ENCODE assay signal across 26 mouse cellular contexts in the genomic region with DNA sequence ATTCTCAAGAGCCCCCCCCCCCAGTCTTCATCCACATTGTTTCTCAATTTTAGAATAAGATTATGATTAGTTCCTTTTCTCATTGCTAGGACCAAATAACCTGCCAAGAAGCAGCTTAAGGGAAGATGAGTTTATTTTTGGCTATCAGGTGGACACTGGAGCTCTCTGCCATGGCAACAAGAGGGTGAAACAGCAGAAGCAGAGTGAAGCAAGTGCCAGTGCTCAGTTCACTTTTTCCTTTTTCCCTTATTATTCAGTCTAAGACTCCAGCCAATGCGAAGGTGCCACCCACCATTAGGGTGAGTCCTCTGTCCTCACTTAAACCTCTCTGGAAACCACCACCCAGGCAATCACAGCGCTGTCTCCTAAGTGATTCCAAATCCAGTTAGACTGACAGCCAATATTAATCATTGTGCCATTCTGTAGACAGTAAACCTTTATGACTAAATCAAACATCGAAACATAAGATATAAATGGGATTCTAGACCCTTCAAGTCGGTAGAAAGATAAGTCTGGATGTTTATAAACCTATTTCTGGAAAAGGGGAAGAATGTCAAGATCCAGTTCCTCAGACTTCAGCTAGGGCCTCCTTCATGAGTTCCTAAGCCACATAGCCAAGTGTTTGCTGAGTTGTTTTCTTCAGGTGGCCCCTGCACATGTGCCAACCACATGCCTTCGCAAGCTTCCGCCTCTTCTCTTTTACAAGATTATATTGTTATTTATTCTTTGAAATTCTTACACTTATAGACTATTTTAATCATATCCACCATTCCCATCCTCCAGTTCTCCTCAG. TPM values are rescaled to one million over a fixed set of nuclear protein-coding genes. Genes with fewer than 3 reads are reported as not detected.
A peak's percentile ranks its signal among the peaks of the same experiment; 100 is the strongest.
DNase-seq lines count a peak whose midpoint lies in the region; ATAC-seq lines count a peak whose summit lies in the region.
"Had no signal": no experiment of that assay in that cellular context is flagged by ENCODE, and none has a peak within 500 bp of the region (broad histone marks: within the 10 kb centered on the region; RNA-seq: fewer than 3 reads in every experiment).

No protein-coding gene starts in this region.

- no peaks in the 10 kb centered on the region for H3K36me3 ChIP-seq in midbrain, embryonic 14.5 days (ENCODE audit: control insufficient read depth, insufficient read depth, low read length)
- H3K36me3 ChIP-seq: embryonic facial prominence, embryonic 12.5 days; embryonic facial prominence, embryonic 15.5 days; heart, embryonic 12.5 days; heart, embryonic 15.5 days; hindbrain, embryonic 10.5 days had no signal

- no peaks in the 10 kb centered on the region for H3K4me1 ChIP-seq in midbrain, embryonic 14.5 days (ENCODE audit: control insufficient read depth, insufficient read depth, low read length)
- H3K4me1 ChIP-seq: embryonic facial prominence, embryonic 12.5 days; embryonic facial prominence, embryonic 15.5 days; heart, embryonic 12.5 days; heart, embryonic 15.5 days; hindbrain, embryonic 10.5 days had no signal

- H3K27ac ChIP-seq in midbrain, embryonic 14.5 days (replicated peaks; ENCODE audit: low read depth, low read length), result no peak overlapping the region
- H3K27ac ChIP-seq: embryonic facial prominence, embryonic 12.5 days; embryonic facial prominence, embryonic 15.5 days; gastrocnemius, adult 2 months; heart, embryonic 15.5 days; hindbrain, embryonic 10.5 days; hindbrain, embryonic 14.5 days had no signal

- no peak overlapping the region for H3K9ac ChIP-seq in midbrain, embryonic 14.5 days (replicated peaks; ENCODE audit: low read length)
- H3K9ac ChIP-seq: embryonic facial prominence, embryonic 12.5 days; embryonic facial prominence, embryonic 15.5 days; forebrain, postnatal 0 days; heart, embryonic 12.5 days; heart, embryonic 15.5 days; hindbrain, embryonic 14.5 days had no signal

- WGBS in midbrain, embryonic 14.5 days, result 89% methylated on average over 6 of the region's 6 CpGs

- DNase-seq in lung, postnatal 36 days, result peak; percentile 24
- no peak for DNase-seq in lung, postnatal 25 days (ENCODE audit: low spot score)
- no peak for DNase-seq in spleen, postnatal 10 days (ENCODE audit: low spot score in 2 of 2)
- DNase-seq in midbrain, embryonic 14.5 days, result no peak
- DNase-seq: adrenal gland, adult 2 months; adrenal gland, postnatal 14 days; cerebellum, adult 18-20 months; cerebellum, adult 9-10 months; cerebellum, postnatal 14 days; forebrain, postnatal 0 days; gastrocnemius, adult 2 months; gastrocnemius, postnatal 14 days; heart, adult 18-20 months; heart, postnatal 10 days; heart, postnatal 36 days had no signal

- no peaks in the 10 kb centered on the region for H3K9me3 ChIP-seq in midbrain, embryonic 14.5 days (ENCODE audit: control insufficient read depth, low read length)
- H3K9me3 ChIP-seq: embryonic facial prominence, embryonic 12.5 days; embryonic facial prominence, embryonic 15.5 days; heart, embryonic 12.5 days; heart, embryonic 15.5 days; hindbrain, embryonic 10.5 days had no signal

- peak; percentile 82 for ATAC-seq in granulocyte monocyte progenitor cell, adult 5-6 weeks (replicated peaks; ENCODE audit: poor library complexity, severe bottlenecking)
- ATAC-seq in monocyte, adult 5-6 weeks (replicated peaks; ENCODE audit: insufficient number of reproducible peaks, low FRiP score, low TSS enrichment, poor library complexity, severe bottlenecking), result peak; percentile 92
- no peak for ATAC-seq in midbrain, embryonic 14.5 days (ENCODE audit: low FRiP score, low TSS enrichment)
- ATAC-seq: CD4-positive, CD25-positive, alpha-beta regulatory T cell, adult 4 months; forebrain, embryonic 14.5 days; forebrain, postnatal 0 days had no signal

- no peak overlapping the region for H3K4me3 ChIP-seq in midbrain, embryonic 14.5 days (replicated peaks; ENCODE audit: low read depth, low read length)
- H3K4me3 ChIP-seq: embryonic facial prominence, embryonic 12.5 days; embryonic facial prominence, embryonic 15.5 days; gastrocnemius, adult 2 months; heart, embryonic 12.5 days; heart, embryonic 15.5 days; hindbrain, embryonic 10.5 days had no signal

- H3K4me2 ChIP-seq in midbrain, embryonic 14.5 days (ENCODE audit: low read length), result no peak overlapping the region
- H3K4me2 ChIP-seq: embryonic facial prominence, embryonic 12.5 days; embryonic facial prominence, embryonic 15.5 days; heart, embryonic 12.5 days; heart, embryonic 15.5 days; hindbrain, embryonic 14.5 days had no signal

- H3K27me3 ChIP-seq in midbrain, embryonic 14.5 days (ENCODE audit: control insufficient read depth, insufficient read depth, low read length), result no peaks in the 10 kb centered on the region
- H3K27me3 ChIP-seq: embryonic facial prominence, embryonic 12.5 days; embryonic facial prominence, embryonic 15.5 days; heart, embryonic 12.5 days; heart, embryonic 15.5 days had no signal

RNA-seq across cellular contexts. Expression of a gene that starts 23.2 kb away (rescaled TPM):
- total RNA-seq in granulocyte monocyte progenitor cell, adult 5-6 weeks (2014; fragmentation: Nextera tagmentation), result 1.0 TPM in 1 of 2 replicates, not detected in the other
- total RNA-seq in granulocyte monocyte progenitor cell, adult 5-6 weeks (2017), result 0.26 and 0.47 TPM in 2 replicates
- 70.6 to 125 TPM (median 100 TPM) in 3 replicates for total RNA-seq in monocyte, adult 5-6 weeks (2017)
- polyA plus RNA-seq in midbrain, embryonic 14.5 days (2014; fragmentation: Nextera tagmentation; extraction: Ambion mirVana), result 3.3 and 8.5 TPM in 2 replicates
- total RNA-seq: MEL had no signal

Comparison
In these comparisons a context has a peak if more than half of its experiments do, and no peak if none do; other contexts are left out.
1. RNA of a gene that starts 23.2 kb away (total RNA-seq): 70.6 to 125 TPM in monocyte, adult 5-6 weeks; 0.26 to 1.0 TPM in granulocyte monocyte progenitor cell, adult 5-6 weeks; every median in the first group is over 10 times any median in the second.